Mouse (Mus musculus): ENCODE measurements around the gene Khdc1b. TPM values are rescaled to one million over a fixed set of nuclear protein-coding genes. Genes with fewer than 3 reads are reported as not detected.

The Khdc1b gene
- polyA plus RNA-seq, 1 experiment from 2014 or later, result not detected

DNA sequence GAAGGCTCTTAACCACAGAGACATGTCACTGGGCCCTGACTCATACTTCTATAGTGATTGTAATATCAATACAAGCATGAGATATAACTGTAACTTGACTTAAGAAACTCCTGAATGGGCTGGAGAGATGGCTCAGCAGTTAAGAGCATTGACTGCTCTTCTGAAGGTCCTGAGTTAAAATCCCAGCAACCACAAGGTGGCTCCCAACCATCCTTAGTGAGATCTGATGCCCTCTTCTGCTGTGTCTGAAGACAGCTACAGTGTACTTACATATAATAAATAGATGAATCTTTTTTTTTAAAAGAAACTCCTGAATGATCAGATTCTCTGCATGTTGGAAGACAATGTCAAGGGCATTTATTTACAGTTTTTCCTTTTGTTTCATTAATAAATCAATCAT lies 36.0 kb downstream of the Khdc1b start:
- Histone ChIP-seq H3K9me3 (no peaks in the 10 kb centered on the region), H3K4me1 (no peaks in the 10 kb centered on the region), H3K27me3 (no peaks in the 10 kb centered on the region), H3K4me2 (no peak overlapping the region), H3K36me3 (no peaks in the 10 kb centered on the region), H3K4me3 (no peak overlapping the region), H3K27ac (no peak overlapping the region), H3K9ac (no peak overlapping the region)
- ATAC-seq (ENCODE audit: insufficient number of reproducible peaks, low FRiP score, low TSS enrichment, low read depth), result no peak

- Histone ChIP-seq H3K27ac (no peak overlapping the region), H3K36me3 (no peaks in the 10 kb centered on the region), H3K27me3 (no peaks in the 10 kb centered on the region), H3K4me1 (no peaks in the 10 kb centered on the region), H3K4me3 (no peak overlapping the region), H3K4me2 (no peak overlapping the region), H3K9ac (no peak overlapping the region), H3K9me3 (no peaks in the 10 kb centered on the region)
- no peak for ATAC-seq (ENCODE audit: insufficient number of reproducible peaks, low FRiP score, low TSS enrichment, low read depth)
- 91% methylated on average over 2 of the region's 2 CpGs for WGBS
These were observed 42.3 kb downstream of the Khdc1b start for GRCm38 (mm10) chr1:21425654-21426053.

DNA sequence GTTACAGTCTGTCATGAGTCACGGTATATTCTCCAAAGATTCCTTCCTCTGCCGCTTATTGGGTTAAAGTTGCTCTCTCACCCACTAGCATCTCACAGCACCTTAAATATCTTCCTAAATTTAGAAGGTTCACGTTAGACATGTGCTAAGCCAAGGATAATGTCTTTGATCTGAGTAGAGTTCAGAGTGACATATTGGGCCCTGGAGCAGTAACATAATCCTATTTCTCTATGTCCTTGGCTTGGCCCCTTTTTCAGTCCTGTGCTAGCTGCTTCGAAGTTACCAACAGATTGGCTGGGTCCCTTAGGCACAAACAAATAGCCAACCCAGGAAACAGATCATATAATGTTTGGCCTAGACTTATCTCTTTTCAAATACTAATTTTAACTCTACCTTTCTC lies 44.7 kb downstream of the Khdc1b start:
- Histone ChIP-seq H3K4me3 (no peak overlapping the region), H3K9me3 (no peaks in the 10 kb centered on the region), H3K9ac (no peak overlapping the region), H3K4me2 (no peak overlapping the region), H3K27me3 (no peaks in the 10 kb centered on the region), H3K27ac (no peak overlapping the region), H3K4me1 (no peaks in the 10 kb centered on the region), H3K36me3 (no peaks in the 10 kb centered on the region)
- no peak for ATAC-seq (ENCODE audit: insufficient number of reproducible peaks, low FRiP score, low TSS enrichment, low read depth)
- WGBS, result 74% methylated on average over 4 of the region's 4 CpGs

DNA sequence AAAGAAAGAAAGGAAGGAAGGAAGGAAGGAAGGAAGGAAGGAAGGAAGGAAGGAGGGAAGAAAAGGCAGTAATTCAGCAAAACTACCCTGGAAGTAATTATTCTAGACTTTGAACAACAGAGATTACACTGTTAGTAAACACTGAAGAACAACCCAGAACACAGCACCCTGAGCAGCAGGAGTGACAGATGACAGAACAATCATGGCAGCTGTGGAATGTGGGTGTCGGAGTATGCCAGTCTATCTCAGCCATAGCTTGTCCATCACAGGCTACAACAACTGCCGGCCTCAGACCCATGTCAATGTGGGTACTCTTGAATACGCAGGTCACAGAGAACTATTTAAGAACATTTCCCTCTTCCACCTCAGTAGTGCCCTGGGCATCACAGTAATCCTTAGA lies 48.3 kb downstream of the Khdc1b start:
- Histone ChIP-seq H3K4me3 (no peak overlapping the region), H3K9me3 (no peaks in the 10 kb centered on the region), H3K27me3 (no peaks in the 10 kb centered on the region), H3K9ac (no peak overlapping the region), H3K27ac (no peak overlapping the region), H3K4me2 (no peak overlapping the region), H3K36me3 (no peaks in the 10 kb centered on the region), H3K4me1 (no peaks in the 10 kb centered on the region)
- ATAC-seq (ENCODE audit: insufficient number of reproducible peaks, low FRiP score, low TSS enrichment, low read depth), result no peak
- WGBS, result 85% methylated on average over 3 of the region's 3 CpGs

- no peaks in the 10 kb centered on the region for H3K4me1 ChIP-seq
- H3K27ac ChIP-seq, result no peak overlapping the region
- H3K27me3 ChIP-seq, result no peaks in the 10 kb centered on the region
- 63% methylated on average over 3 of the region's 3 CpGs for WGBS
- H3K4me3 ChIP-seq, result no peak overlapping the region
- no peak overlapping the region for H3K9ac ChIP-seq
- H3K36me3 ChIP-seq, result no peaks in the 10 kb centered on the region
- no peak overlapping the region for H3K4me2 ChIP-seq
- no peaks in the 10 kb centered on the region for H3K9me3 ChIP-seq
- ATAC-seq (ENCODE audit: insufficient number of reproducible peaks, low FRiP score, low TSS enrichment, low read depth), result no peak
These were observed 51.5 kb downstream of the Khdc1b start for GRCm38 (mm10) chr1:21434853-21435252.

Other genes with a start within 250 kb of the Khdc1b start
- 11.6 TPM in 2 replicates for gene Tmem14a, start 165.0 kb upstream of the Khdc1b start, polyA plus RNA-seq (2015; fragmentation: Nextera tagmentation; extraction: Ambion mirVana)
- gene Gsta3, start 143.0 kb upstream of the Khdc1b start, polyA plus RNA-seq (2015; fragmentation: Nextera tagmentation; extraction: Ambion mirVana), result 4.0 and 5.7 TPM in 2 replicates
- gene Khdc1a, start 33.9 kb upstream of the Khdc1b start, polyA plus RNA-seq (2015; fragmentation: Nextera tagmentation; extraction: Ambion mirVana), result not detected in 2 replicates
- not detected in 2 replicates for gene Khdc1c, start 15.2 kb upstream of the Khdc1b start, polyA plus RNA-seq (2015; fragmentation: Nextera tagmentation; extraction: Ambion mirVana)